Mouse (Mus musculus) colon, adult 2 months (tissue): ENCODE measurements around the gene Il6. TPM values are rescaled to one million over a fixed set of nuclear protein-coding genes. Genes with fewer than 3 reads are reported as not detected.

Source experiments
- polyA plus RNA-seq: library from polyadenylated mRNA; depleted of rRNA; stranded (reverse); fragments of >200 nt; gene quantifications from 2 replicates; pipeline ENCODE4 v1.2.3, GENCODE M21; 2012; rRNA removed

Il6 gene
- polyA plus RNA-seq: not detected in 2 replicates

GRCm38 (mm10) chr5:30012726-30013503 is at the start of gene Il6:
TSS of gene Il6 (plus strand) at chr5:30013114.

Other genes with a start within 250 kb of the Il6 start
- gene Tyms, start 60.5 kb downstream of the Il6 start, polyA plus RNA-seq: 39.7 and 63.0 TPM in 2 replicates
- 0.12 and 0.14 TPM in 2 replicates for gene Garem2, start 92.0 kb downstream of the Il6 start, polyA plus RNA-seq
- gene 3110082J24Rik, start 93.0 kb downstream of the Il6 start, polyA plus RNA-seq: not detected in 2 replicates
- 60.8 and 65.7 TPM in 2 replicates for gene Hadha, start 142.0 kb downstream of the Il6 start, polyA plus RNA-seq
- gene Hadhb, start 142.1 kb downstream of the Il6 start, polyA plus RNA-seq: 103 and 104 TPM in 2 replicates
- gene Adgrf3, start 192.6 kb downstream of the Il6 start, polyA plus RNA-seq: 0.19 and 0.23 TPM in 2 replicates
- 42.4 and 55.3 TPM in 2 replicates for gene Selenoi, start 219.5 kb downstream of the Il6 start, polyA plus RNA-seq